1 mouse cellular context compared by ENCODE assay signal in the genomic region with DNA sequence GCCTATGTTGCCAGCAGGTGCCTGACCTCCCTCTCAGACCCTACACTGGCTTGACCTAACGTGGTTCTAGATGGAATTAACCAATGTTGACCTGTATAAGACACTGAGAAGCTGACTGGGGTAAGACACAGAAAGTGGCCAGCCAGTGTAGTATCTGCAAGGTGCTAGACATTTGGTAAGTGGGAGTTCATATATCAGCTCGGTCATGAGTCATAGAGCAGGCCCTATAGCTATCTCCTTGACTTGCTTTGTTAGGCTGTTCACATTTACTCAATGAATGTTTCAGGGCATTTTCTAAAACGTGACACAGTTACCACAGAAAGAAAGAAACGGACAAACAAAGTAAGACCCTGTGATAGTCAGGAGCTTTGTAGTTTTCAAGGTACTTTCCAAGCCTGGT.
TF ChIP-seq lines count a peak whose summit lies in the region.

No protein-coding gene starts in this region.

TF ChIP-seq in CH12.LX, 34 proteins besides CTCF, POLR2A, EP300 and RAD21:
- TF ChIP-seq BHLHE40 (IDR thresholded peaks at IDR 0.05; ENCODE audit: low read depth, low read length) (peak; percentile 85), ZKSCAN1 (IDR thresholded peaks at IDR 0.05; ENCODE audit: borderline replicate concordance, low read depth, low read length) (no peak), ETS1 (conservative IDR thresholded peaks at IDR 0.05; ENCODE audit: low read depth, low read length) (0 out of 2 replicates have a peak, but pooled peaks have one; percentile 33), POLR2AphosphoS2 (IDR thresholded peaks at IDR 0.05; ENCODE audit: low read depth, low read length) (no peak), MEF2A (IDR thresholded peaks at IDR 0.05; ENCODE audit: borderline replicate concordance, low read depth, low read length) (no peak), SMC3 (IDR thresholded peaks at IDR 0.05; ENCODE audit: low read depth, low read length) (no peak)
